Mouse (Mus musculus) megakaryocyte progenitor cell, adult 5-6 weeks (primary cell): ENCODE data around the gene Tacc2. TPM values are rescaled to one million over a fixed set of nuclear protein-coding genes. Genes with fewer than 3 reads are reported as not detected.

ENCODE experiments used
- ATAC-seq: replicated peaks from 2 replicates; pipeline ENCODE4 v1.8.0; 2016; ENCODE audit warnings: mild to moderate bottlenecking, moderate TSS enrichment, inconsistent platforms; ENCODE audit not compliant: poor library complexity
- total RNA-seq, 2 experiments: library from RNA; stranded (forward) in 1 of 2; stranded (reverse) in 1 of 2; fragments of 157-497, 149-512 nt in 1 of 2; fragments of 200-1000 nt in 1 of 2; gene quantifications; 2 replicates each; pipeline versions ENCODE4 v1.2.3 to v1.2.4; 2015 to 2017

The Tacc2 gene
- total RNA-seq, 2 experiments from 2014 or later, result 2.2 to 10.5 TPM

GRCm38 (mm10) chr7:130800681-130801080 is 223.4 kb downstream of the Tacc2 start:
- no peak for ATAC-seq

GRCm38 (mm10) chr7:130801811-130802210 is 224.6 kb downstream of the Tacc2 start:
- no peak for ATAC-seq

GRCm38 (mm10) chr7:130803251-130803825 is 226.1 kb downstream of the Tacc2 start:
- no peak for ATAC-seq

- no peak for ATAC-seq
Observed at GRCm38 (mm10) chr7:130804991-130805390, 227.8 kb downstream of the Tacc2 start.

GRCm38 (mm10) chr7:130807749-130808148 is 230.5 kb downstream of the Tacc2 start:
- ATAC-seq, result no peak

- no peak for ATAC-seq
Observed at GRCm38 (mm10) chr7:130808694-130809093, 231.5 kb downstream of the Tacc2 start.

GRCm38 (mm10) chr7:130810238-130810637 is 233.0 kb downstream of the Tacc2 start:
- no peak for ATAC-seq

GRCm38 (mm10) chr7:130812407-130812806 is 235.2 kb downstream of the Tacc2 start:
- ATAC-seq, result peak; percentile 40

Other genes with a start within 250 kb of the Tacc2 start
- 18.9 and 24.4 TPM in 2 replicates for gene Ate1, start 57.1 kb upstream of the Tacc2 start, total RNA-seq (2015)
- 44.8 and 65.8 TPM in 2 replicates for gene Ate1, start 57.1 kb upstream of the Tacc2 start, total RNA-seq (2017)
- gene Nsmce4a, start 4.3 kb upstream of the Tacc2 start, total RNA-seq (2015), result 225 and 235 TPM in 2 replicates
- gene Nsmce4a, start 4.3 kb upstream of the Tacc2 start, total RNA-seq (2017), result 150 and 207 TPM in 2 replicates
- 0.52 and 0.71 TPM in 2 replicates for gene Btbd16, start 196.6 kb downstream of the Tacc2 start, total RNA-seq (2015)
- 0.87 TPM in 1 of 2 replicates, not detected in the other for gene Btbd16, start 196.6 kb downstream of the Tacc2 start, total RNA-seq (2017)